20 mouse cellular contexts compared by ENCODE assay signal in genomic region chr8:77506539-77506938, GRCm38 (mm10). TPM values are rescaled to one million over a fixed set of nuclear protein-coding genes. Genes with fewer than 3 reads are reported as not detected.
DNase-seq lines count a peak whose midpoint lies in the region; ATAC-seq and TF ChIP-seq lines count a peak whose summit lies in the region.
"Had no signal": no experiment of that assay in that cellular context is flagged by ENCODE, and none has a peak within 500 bp of the region (broad histone marks: within the 10 kb centered on the region; RNA-seq: fewer than 3 reads in every experiment).

No protein-coding gene starts in this region.

- no peak for TF ChIP-seq CTCF in liver, postnatal 0 days (IDR thresholded peaks at IDR 0.05; ENCODE audit: low read depth)
- no peak for TF ChIP-seq CTCF in stomach, postnatal 0 days (IDR thresholded peaks at IDR 0.05; ENCODE audit: low read depth)

- H3K4me3 ChIP-seq in intestine, embryonic 15.5 days (replicated peaks), result no peak overlapping the region
- no peak overlapping the region for H3K4me3 ChIP-seq in intestine, embryonic 16.5 days (ENCODE audit: low read length)
- H3K4me3 ChIP-seq in kidney, embryonic 16.5 days (ENCODE audit: low read length), result no peak overlapping the region
- no peak overlapping the region for H3K4me3 ChIP-seq in liver, postnatal 0 days (ENCODE audit: low read depth, low read length)
- H3K4me3 ChIP-seq in liver, embryonic 11.5 days (ENCODE audit: low read depth, low read length), result no peak overlapping the region
- no peak overlapping the region for H3K4me3 ChIP-seq in stomach, postnatal 0 days (ENCODE audit: low read depth, low read length)
- H3K4me3 ChIP-seq: embryonic facial prominence, embryonic 12.5 days; forebrain, embryonic 15.5 days; heart, embryonic 10.5 days had no signal

- no peak overlapping the region for H3K27ac ChIP-seq in intestine, embryonic 15.5 days
- no peak overlapping the region for H3K27ac ChIP-seq in intestine, embryonic 16.5 days (ENCODE audit: low read length)
- peak overlapping the region; percentile 58 for H3K27ac ChIP-seq in kidney, embryonic 16.5 days (ENCODE audit: low read length)
- no peak overlapping the region for H3K27ac ChIP-seq in liver, postnatal 0 days (ENCODE audit: low read depth)
- H3K27ac ChIP-seq in liver, embryonic 11.5 days (ENCODE audit: low read depth, low read length), result no peak overlapping the region
- H3K27ac ChIP-seq in stomach, postnatal 0 days (replicated peaks), result no peak overlapping the region
- H3K27ac ChIP-seq: embryonic facial prominence, embryonic 12.5 days; forebrain, embryonic 15.5 days; heart, embryonic 10.5 days had no signal

- ATAC-seq in intestine, embryonic 15.5 days, result 0 out of 2 replicates have a peak, but pooled peaks have one; percentile 21
- no peak for ATAC-seq in intestine, embryonic 16.5 days
- ATAC-seq in kidney, embryonic 16.5 days (ENCODE audit: low FRiP score, low TSS enrichment), result peak; percentile 83
- peak; percentile 44; the same call in 1 of the 2 replicates for ATAC-seq in liver, postnatal 0 days
- ATAC-seq in liver, embryonic 11.5 days (replicated peaks; ENCODE audit: low FRiP score), result no peak
- ATAC-seq in stomach, postnatal 0 days (ENCODE audit: low FRiP score, low TSS enrichment), result 0 out of 2 replicates have a peak, but pooled peaks have one; percentile 27
- ATAC-seq: activated CD4-positive, CD25-positive, alpha-beta regulatory T cell, adult 4 months; forebrain, embryonic 15.5 days had no signal

- no peaks in the 10 kb centered on the region; the same call in 1 of the 2 replicates for H3K4me1 ChIP-seq in intestine, embryonic 15.5 days (replicated peaks)
- peaks cover 4% of the 10 kb centered on the region for H3K4me1 ChIP-seq in intestine, embryonic 16.5 days (ENCODE audit: control insufficient read depth, insufficient read depth, low read length)
- H3K4me1 ChIP-seq in kidney, embryonic 16.5 days (ENCODE audit: insufficient read depth, low read length), result peaks cover 45% of the 10 kb centered on the region
- no peaks in the 10 kb centered on the region for H3K4me1 ChIP-seq in liver, postnatal 0 days (ENCODE audit: insufficient read depth)
- H3K4me1 ChIP-seq in liver, embryonic 11.5 days (replicated peaks; ENCODE audit: control insufficient read depth, insufficient read depth, low read length), result peaks cover 6% of the 10 kb centered on the region; the same call in 1 of the 2 replicates
- no peaks in the 10 kb centered on the region for H3K4me1 ChIP-seq in stomach, postnatal 0 days (replicated peaks; ENCODE audit: control insufficient read depth, insufficient read depth)
- H3K4me1 ChIP-seq: forebrain, embryonic 15.5 days had no signal

- TF ChIP-seq EP300 in liver, postnatal 0 days (IDR thresholded peaks at IDR 0.05; ENCODE audit: low read depth), result no peak
- no peak for TF ChIP-seq EP300 in stomach, postnatal 0 days (optimal IDR thresholded peaks at IDR 0.05)

- no peaks in the 10 kb centered on the region for H3K36me3 ChIP-seq in intestine, embryonic 15.5 days
- H3K36me3 ChIP-seq in intestine, embryonic 16.5 days (ENCODE audit: control insufficient read depth, insufficient read depth, low read length), result no peaks in the 10 kb centered on the region
- no peaks in the 10 kb centered on the region for H3K36me3 ChIP-seq in kidney, embryonic 16.5 days (ENCODE audit: insufficient read depth, low read length)
- H3K36me3 ChIP-seq in liver, postnatal 0 days (replicated peaks; ENCODE audit: insufficient read depth, low read length), result no peaks in the 10 kb centered on the region
- no peaks in the 10 kb centered on the region for H3K36me3 ChIP-seq in liver, embryonic 11.5 days (ENCODE audit: control insufficient read depth, insufficient read depth, low read length)
- no peaks in the 10 kb centered on the region for H3K36me3 ChIP-seq in stomach, postnatal 0 days (ENCODE audit: control insufficient read depth, insufficient read depth, low read length)
- H3K36me3 ChIP-seq: embryonic facial prominence, embryonic 12.5 days; forebrain, embryonic 15.5 days; heart, embryonic 10.5 days had no signal

- no peaks in the 10 kb centered on the region for H3K9me3 ChIP-seq in intestine, embryonic 15.5 days
- H3K9me3 ChIP-seq in intestine, embryonic 16.5 days (ENCODE audit: control insufficient read depth, low read length), result no peaks in the 10 kb centered on the region
- no peaks in the 10 kb centered on the region for H3K9me3 ChIP-seq in kidney, embryonic 16.5 days (ENCODE audit: low read length)
- H3K9me3 ChIP-seq in liver, postnatal 0 days (ENCODE audit: low read length), result no peaks in the 10 kb centered on the region
- no peaks in the 10 kb centered on the region for H3K9me3 ChIP-seq in liver, embryonic 11.5 days (ENCODE audit: control insufficient read depth, low read length)
- H3K9me3 ChIP-seq in stomach, postnatal 0 days (ENCODE audit: control insufficient read depth, low read length), result no peaks in the 10 kb centered on the region
- H3K9me3 ChIP-seq: embryonic facial prominence, embryonic 12.5 days; forebrain, embryonic 15.5 days; heart, embryonic 10.5 days had no signal

- DNase-seq in kidney, adult 11 months, result no peak
- no peak for DNase-seq in liver, postnatal 0 days
- no peak for DNase-seq in liver, embryonic 11.5 days (ENCODE audit: low spot score)
- no peak for DNase-seq in stomach, postnatal 0 days (ENCODE audit: low spot score)
- no peak for DNase-seq in layer of hippocampus, postnatal 25 days (ENCODE audit: extremely low spot score in 1 of 2, low spot score in 1 of 2)
- DNase-seq: adrenal gland, postnatal 14 days; cerebellum, adult 11-12 months; cerebellum, adult 9-10 months; cerebellum, postnatal 25 days; gastrocnemius, postnatal 36 days; heart, adult 11 months; heart, postnatal 10 days; heart, postnatal 4 days had no signal

- no peak overlapping the region for H3K4me2 ChIP-seq in intestine, embryonic 15.5 days (replicated peaks)
- H3K4me2 ChIP-seq in intestine, embryonic 16.5 days (ENCODE audit: low read depth, low read length), result no peak overlapping the region
- peak overlapping the region; percentile 20 for H3K4me2 ChIP-seq in kidney, embryonic 16.5 days (replicated peaks; ENCODE audit: low read depth, low read length)
- no peak overlapping the region for H3K4me2 ChIP-seq in liver, postnatal 0 days (ENCODE audit: low read depth, low read length)
- no peak overlapping the region for H3K4me2 ChIP-seq in liver, embryonic 11.5 days
- no peak overlapping the region for H3K4me2 ChIP-seq in stomach, postnatal 0 days (replicated peaks; ENCODE audit: low read depth)
- H3K4me2 ChIP-seq: embryonic facial prominence, embryonic 12.5 days; forebrain, embryonic 15.5 days had no signal

- H3K27me3 ChIP-seq in intestine, embryonic 15.5 days (replicated peaks), result no peaks in the 10 kb centered on the region
- H3K27me3 ChIP-seq in intestine, embryonic 16.5 days (replicated peaks; ENCODE audit: control insufficient read depth, insufficient read depth, low read length), result no peaks in the 10 kb centered on the region
- H3K27me3 ChIP-seq in kidney, embryonic 16.5 days (ENCODE audit: insufficient read depth, low read length), result no peaks in the 10 kb centered on the region
- no peaks in the 10 kb centered on the region for H3K27me3 ChIP-seq in liver, postnatal 0 days (ENCODE audit: insufficient read depth, low read length)
- H3K27me3 ChIP-seq in liver, embryonic 11.5 days (replicated peaks; ENCODE audit: control insufficient read depth, insufficient read depth, low read length), result no peaks in the 10 kb centered on the region
- H3K27me3 ChIP-seq in stomach, postnatal 0 days (ENCODE audit: control insufficient read depth, insufficient read depth, low read length), result no peaks in the 10 kb centered on the region
- H3K27me3 ChIP-seq: embryonic facial prominence, embryonic 12.5 days; forebrain, embryonic 15.5 days had no signal

- no peak overlapping the region for H3K9ac ChIP-seq in intestine, embryonic 15.5 days
- no peak overlapping the region for H3K9ac ChIP-seq in intestine, embryonic 16.5 days (ENCODE audit: low read depth, low read length)
- no peak overlapping the region for H3K9ac ChIP-seq in kidney, embryonic 16.5 days (replicated peaks; ENCODE audit: low read length)
- no peak overlapping the region for H3K9ac ChIP-seq in liver, postnatal 0 days (replicated peaks)
- no peak overlapping the region for H3K9ac ChIP-seq in liver, embryonic 11.5 days (ENCODE audit: low read depth, low read length)
- H3K9ac ChIP-seq in stomach, postnatal 0 days (ENCODE audit: low read length), result no peak overlapping the region
- H3K9ac ChIP-seq: embryonic facial prominence, embryonic 12.5 days; forebrain, embryonic 15.5 days had no signal

- WGBS in intestine, embryonic 15.5 days, result 61% methylated on average over 7 of the region's 7 CpGs
- 64% methylated on average over 7 of the region's 7 CpGs for WGBS in intestine, embryonic 16.5 days
- 28% methylated on average over 7 of the region's 7 CpGs for WGBS in kidney, embryonic 16.5 days
- WGBS in liver, postnatal 0 days (ENCODE audit: insufficient replicate concordance), result 58% methylated on average over 7 of the region's 7 CpGs
- WGBS in liver, embryonic 11.5 days, result 73% methylated on average over 7 of the region's 7 CpGs
- 60% methylated on average over 7 of the region's 7 CpGs for WGBS in stomach, postnatal 0 days

RNA-seq across cellular contexts. Expression of gene Arhgap10, which starts 11.2 kb away (rescaled TPM):
- 25.8 and 30.9 TPM in 2 replicates for polyA plus RNA-seq in intestine, embryonic 15.5 days (2015; fragmentation: Nextera tagmentation; extraction: Ambion mirVana)
- 28.9 and 29.6 TPM in 2 replicates for polyA plus RNA-seq in intestine, embryonic 16.5 days (2015; fragmentation: Nextera tagmentation; extraction: Ambion mirVana)
- polyA plus RNA-seq in kidney, embryonic 16.5 days (2015; fragmentation: Nextera tagmentation; extraction: Ambion mirVana), result 31.7 and 36.0 TPM in 2 replicates
- polyA plus RNA-seq in liver, postnatal 0 days (2015; fragmentation: Nextera tagmentation; extraction: Ambion mirVana), result 3.9 and 4.1 TPM in 2 replicates
- polyA plus RNA-seq in liver, embryonic 11.5 days (2014; fragmentation: Nextera tagmentation; extraction: Ambion mirVana), result 20.1 and 20.2 TPM in 2 replicates
- polyA plus RNA-seq in stomach, postnatal 0 days (2015; fragmentation: Nextera tagmentation; extraction: Ambion mirVana), result 18.8 TPM in 2 replicates
- 1 to 10 TPM; 8.0 to 9.3 TPM for total RNA-seq in layer of hippocampus, postnatal 25 days (2021)

RNA-seq across cellular contexts. Expression of gene Prmt9, which starts 42.7 kb away (rescaled TPM):
- polyA plus RNA-seq in intestine, embryonic 15.5 days (2015; fragmentation: Nextera tagmentation; extraction: Ambion mirVana), result 16.6 and 16.9 TPM in 2 replicates
- 16.1 and 16.6 TPM in 2 replicates for polyA plus RNA-seq in intestine, embryonic 16.5 days (2015; fragmentation: Nextera tagmentation; extraction: Ambion mirVana)
- 21.2 and 23.2 TPM in 2 replicates for polyA plus RNA-seq in kidney, embryonic 16.5 days (2015; fragmentation: Nextera tagmentation; extraction: Ambion mirVana)
- polyA plus RNA-seq in liver, postnatal 0 days (2015; fragmentation: Nextera tagmentation; extraction: Ambion mirVana), result 5.7 and 6.3 TPM in 2 replicates
- 17.0 and 21.3 TPM in 2 replicates for polyA plus RNA-seq in liver, embryonic 11.5 days (2014; fragmentation: Nextera tagmentation; extraction: Ambion mirVana)
- polyA plus RNA-seq in stomach, postnatal 0 days (2015; fragmentation: Nextera tagmentation; extraction: Ambion mirVana), result 9.7 TPM in 2 replicates
- total RNA-seq in layer of hippocampus, postnatal 25 days (2021), result 10 to 100 TPM; 18.9 to 20.8 TPM

Comparison
In these comparisons a context has a peak if more than half of its experiments do, and no peak if none do; other contexts are left out.
1. ATAC-seq: peak in intestine, embryonic 15.5 days (single experiment), kidney, embryonic 16.5 days (single experiment), liver, postnatal 0 days (single experiment) and stomach, postnatal 0 days (single experiment); none in intestine, embryonic 16.5 days (single experiment) and liver, embryonic 11.5 days (single experiment).